Mouse (Mus musculus): Measurements from ENCODE around the gene Fzr1. TPM values are rescaled to one million over a fixed set of nuclear protein-coding genes. Genes with fewer than 3 reads are reported as not detected.
A peak's percentile ranks its signal among the peaks of the same experiment; 100 is the strongest.

The Fzr1 gene
- polyA plus RNA-seq, 1 experiment from 2014 or later: 139 TPM

DNA sequence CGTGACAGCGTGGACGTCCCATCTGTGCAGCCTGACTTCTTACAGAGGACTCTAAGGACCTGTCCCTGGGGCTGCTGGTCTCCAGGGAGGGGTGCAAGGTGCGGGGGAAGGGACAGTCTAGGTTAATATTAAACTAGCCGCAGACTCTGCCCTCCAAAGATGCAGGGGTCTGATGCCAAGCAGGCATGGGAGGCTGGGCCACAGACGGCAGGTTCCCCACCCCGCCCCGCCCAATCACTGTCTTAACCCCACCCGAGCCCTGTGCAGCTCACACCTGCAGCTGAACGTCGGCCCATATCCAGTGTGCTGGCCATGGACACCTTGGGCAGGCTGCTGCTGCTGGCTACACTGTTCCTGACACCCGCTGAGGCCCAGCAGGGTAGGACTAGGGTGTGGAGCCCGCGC, 14.5 kb upstream of the Fzr1 start, which contains the start of gene Smim24:
Smim24 (plus strand) TSS at position 271 of the 405 bp plus-strand sequence.
- 71% methylated on average over 14 of the region's 14 CpGs for WGBS
- H3K4me3 ChIP-seq: peak within 1 kb of the TSS; percentile 37
- peaks cover 48% of the 10 kb centered on the region for H3K4me1 ChIP-seq
- H3K9me3 ChIP-seq: no peaks in the 10 kb centered on the region
- H3K36me3 ChIP-seq (replicated peaks): peaks cover 25% of the 10 kb centered on the region
- H3K27ac ChIP-seq: peak within 1 kb of the TSS; percentile 72
- DNase-seq (ENCODE audit: extremely low spot score, low spot score): no peak
- peaks cover 26% of the 10 kb centered on the region for H3K27me3 ChIP-seq (ENCODE audit: poor library complexity, severe bottlenecking)

DNA sequence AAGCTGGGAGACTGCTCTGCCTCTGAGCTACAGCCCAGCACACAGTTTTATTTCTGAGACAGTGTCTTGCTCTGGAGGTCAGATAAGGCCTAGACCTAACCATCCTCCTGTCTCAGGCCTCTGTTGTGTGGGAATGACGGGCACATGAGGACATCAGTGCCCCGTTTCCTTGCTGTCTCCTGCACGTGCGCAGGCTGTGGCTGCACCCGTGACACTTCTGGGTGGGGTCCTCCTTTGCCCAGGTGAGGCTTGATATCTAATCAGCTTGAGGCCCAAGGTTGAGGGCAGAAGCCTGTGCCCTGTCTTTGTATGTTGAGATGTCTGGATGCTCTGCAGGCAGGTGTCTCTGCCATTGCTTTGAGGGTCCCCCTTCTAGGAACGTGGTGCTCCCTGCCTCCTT, 14.0 kb upstream of the Fzr1 start:
- Histone ChIP-seq H3K36me3 (replicated peaks) (peaks cover 30% of the 10 kb centered on the region), H3K9me3 (no peaks in the 10 kb centered on the region), H3K4me3 (0 out of 2 replicates have a peak overlapping the region, but pooled peaks have one; percentile 37), H3K27ac (no peak overlapping the region), H3K27me3 (ENCODE audit: poor library complexity, severe bottlenecking) (peaks cover 21% of the 10 kb centered on the region), H3K4me1 (peaks cover 46% of the 10 kb centered on the region)
- DNase-seq (ENCODE audit: extremely low spot score, low spot score): no peak
- 92% methylated on average over 6 of the region's 6 CpGs for WGBS

DNA sequence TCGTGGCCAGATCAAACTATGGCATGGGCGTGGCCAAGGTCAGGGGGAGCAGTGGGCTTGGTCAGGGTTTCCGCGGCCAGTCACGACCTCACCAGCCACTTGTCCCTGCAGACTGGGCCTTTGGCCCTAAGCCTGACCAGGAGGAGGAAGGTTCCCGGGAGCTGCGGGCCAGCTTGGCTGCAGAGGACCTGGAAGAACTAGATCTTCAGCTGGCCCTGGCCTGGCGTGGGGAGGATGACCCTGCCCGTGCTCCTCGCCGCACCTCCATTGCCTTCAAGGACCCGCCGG, 12.3 kb upstream of the Fzr1 start:
- no peak for DNase-seq (ENCODE audit: extremely low spot score, low spot score)
- no peaks in the 10 kb centered on the region for H3K9me3 ChIP-seq
- no peak overlapping the region for H3K27ac ChIP-seq
- H3K27me3 ChIP-seq (ENCODE audit: poor library complexity, severe bottlenecking): 0 out of 2 replicates have a peak, but pooled peaks cover 13% of the 10 kb centered on the region
- H3K4me3 ChIP-seq: no peak overlapping the region
- 91% methylated on average over 13 of the region's 13 CpGs for WGBS
- H3K4me1 ChIP-seq: peaks cover 41% of the 10 kb centered on the region
- peaks cover 47% of the 10 kb centered on the region for H3K36me3 ChIP-seq (replicated peaks)

DNA sequence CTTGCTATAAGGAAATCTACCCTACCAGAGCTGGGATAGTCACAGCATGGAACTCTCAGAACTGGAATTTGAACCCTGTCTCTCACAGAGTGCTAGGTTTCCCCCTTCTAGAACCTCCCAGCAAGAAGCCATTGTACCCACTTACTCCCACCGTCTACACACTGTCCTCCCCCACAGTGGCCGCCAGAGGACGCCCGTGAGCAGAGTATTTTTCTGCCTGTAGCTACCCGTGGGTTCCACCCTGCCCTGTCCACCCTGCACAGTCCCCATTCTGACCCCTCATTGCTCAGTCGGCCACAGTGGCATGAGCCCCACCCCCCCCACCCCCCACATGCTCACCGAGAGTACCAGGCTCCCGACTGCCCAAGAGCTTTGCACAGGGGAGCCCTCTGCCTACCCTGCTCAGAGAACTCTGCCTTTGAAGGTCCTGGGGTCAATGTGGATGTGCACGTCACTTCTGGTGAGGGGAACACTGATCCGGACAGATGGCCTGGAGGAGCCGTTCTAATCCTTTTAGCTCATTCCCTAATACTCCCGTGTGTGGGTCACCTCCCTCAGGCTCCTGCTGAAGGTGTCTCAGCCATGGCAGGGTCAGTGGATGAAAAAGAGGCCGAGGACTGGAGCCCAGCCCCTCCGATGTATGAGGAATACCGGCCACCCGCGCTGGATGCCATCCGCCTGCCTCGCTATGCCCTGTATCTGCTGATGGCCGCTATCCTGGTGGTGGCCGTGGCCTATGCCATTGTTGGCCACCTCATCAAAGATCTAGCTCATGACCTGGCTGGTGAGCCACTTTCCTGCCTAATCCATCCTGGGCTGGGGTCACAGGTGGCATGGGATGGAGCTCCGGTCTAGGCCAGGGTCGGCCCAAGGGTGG, 11.7 kb upstream of the Fzr1 start:
- H3K36me3 ChIP-seq (replicated peaks): peaks cover 48% of the 10 kb centered on the region
- 0 out of 2 replicates have a peak, but pooled peaks cover 13% of the 10 kb centered on the region for H3K27me3 ChIP-seq (ENCODE audit: poor library complexity, severe bottlenecking)
- no peaks in the 10 kb centered on the region for H3K9me3 ChIP-seq
- peak; percentile 72 for DNase-seq (ENCODE audit: extremely low spot score, low spot score)
- H3K27ac ChIP-seq: 0 out of 2 replicates have a peak overlapping the region, but pooled peaks have one; percentile 21
- H3K4me3 ChIP-seq: no peak overlapping the region
- H3K4me1 ChIP-seq: peaks cover 44% of the 10 kb centered on the region
- 59% methylated on average over 23 of the region's 23 CpGs for WGBS

DNA sequence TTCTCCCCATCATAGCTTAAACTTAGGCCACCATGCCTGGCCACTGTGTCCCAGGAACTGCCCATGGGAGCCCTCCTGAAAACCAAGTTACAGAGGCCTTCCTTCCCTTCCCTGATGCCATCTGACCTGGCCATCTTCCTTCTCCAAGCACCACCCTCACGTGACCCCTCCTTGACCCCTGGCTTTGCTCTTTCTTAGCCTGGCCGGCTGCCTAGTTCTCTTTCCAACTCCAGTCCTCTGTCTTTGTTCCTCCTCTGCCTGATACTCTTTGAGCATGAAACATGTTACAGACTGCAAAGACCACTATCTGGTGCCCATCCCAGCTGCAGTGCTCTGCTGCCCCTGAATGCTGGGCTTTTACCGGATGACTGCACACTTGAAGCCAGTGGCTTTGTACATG, 11.1 kb upstream of the Fzr1 start:
- H3K27me3 ChIP-seq (ENCODE audit: poor library complexity, severe bottlenecking): 0 out of 2 replicates have a peak, but pooled peaks cover 12% of the 10 kb centered on the region
- no peak overlapping the region for H3K4me3 ChIP-seq
- no peak for DNase-seq (ENCODE audit: extremely low spot score, low spot score)
- H3K27ac ChIP-seq: 0 out of 2 replicates have a peak overlapping the region, but pooled peaks have one; percentile 21
- H3K36me3 ChIP-seq (replicated peaks): peaks cover 48% of the 10 kb centered on the region
- H3K4me1 ChIP-seq: peaks cover 48% of the 10 kb centered on the region
- WGBS: 65% methylated on average over 3 of the region's 3 CpGs
- H3K9me3 ChIP-seq: no peaks in the 10 kb centered on the region

DNA sequence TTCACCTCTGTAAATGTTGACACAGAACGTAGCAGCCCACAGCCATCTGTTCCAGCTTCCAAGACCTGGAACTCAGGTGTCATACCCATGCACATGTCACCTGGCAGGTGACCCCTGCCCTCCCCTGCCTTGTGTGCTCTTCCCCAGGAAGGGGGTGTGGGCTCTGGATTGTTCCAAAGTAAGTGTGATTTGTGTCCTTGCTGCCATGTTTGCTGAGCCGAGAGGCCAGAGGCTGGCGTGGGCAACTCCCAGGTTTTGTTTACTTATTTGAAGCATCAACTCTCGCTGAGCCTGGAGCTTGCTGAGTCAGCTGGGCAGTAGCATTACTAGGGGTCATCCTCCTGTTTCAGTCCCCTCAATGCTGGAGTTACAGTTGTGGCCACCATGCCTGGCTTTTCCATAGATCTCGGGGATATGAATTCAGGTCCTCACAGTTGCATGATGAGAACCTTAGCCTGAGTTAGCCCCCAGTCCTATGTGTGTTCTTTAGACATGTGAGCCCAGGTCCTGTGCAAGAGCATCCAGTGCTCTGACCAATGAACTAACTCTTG, 10.3 kb upstream of the Fzr1 start, which contains the start of gene Gm48552:
Gm48552 (plus strand) TSS at position 501 of the 551 bp plus-strand sequence.
- Histone ChIP-seq H3K36me3 (replicated peaks) (peaks cover 48% of the 10 kb centered on the region), H3K27ac (0 out of 2 replicates have a peak within 1 kb of the TSS, but pooled peaks have one; percentile 21), H3K4me3 (0 out of 2 replicates have a peak within 1 kb of the TSS, but pooled peaks have one; percentile 13), H3K27me3 (ENCODE audit: poor library complexity, severe bottlenecking) (0 out of 2 replicates have a peak, but pooled peaks cover 6% of the 10 kb centered on the region), H3K4me1 (peaks cover 42% of the 10 kb centered on the region), H3K9me3 (no peaks in the 10 kb centered on the region)
- 91% methylated on average over 5 of the region's 5 CpGs for WGBS
- no peak for DNase-seq (ENCODE audit: extremely low spot score, low spot score)

GRCm38 (mm10) chr10:81387716-81388115, 9.4 kb upstream of the Fzr1 start:
- 0 out of 2 replicates have a peak overlapping the region, but pooled peaks have one; percentile 13 for H3K4me3 ChIP-seq

DNA sequence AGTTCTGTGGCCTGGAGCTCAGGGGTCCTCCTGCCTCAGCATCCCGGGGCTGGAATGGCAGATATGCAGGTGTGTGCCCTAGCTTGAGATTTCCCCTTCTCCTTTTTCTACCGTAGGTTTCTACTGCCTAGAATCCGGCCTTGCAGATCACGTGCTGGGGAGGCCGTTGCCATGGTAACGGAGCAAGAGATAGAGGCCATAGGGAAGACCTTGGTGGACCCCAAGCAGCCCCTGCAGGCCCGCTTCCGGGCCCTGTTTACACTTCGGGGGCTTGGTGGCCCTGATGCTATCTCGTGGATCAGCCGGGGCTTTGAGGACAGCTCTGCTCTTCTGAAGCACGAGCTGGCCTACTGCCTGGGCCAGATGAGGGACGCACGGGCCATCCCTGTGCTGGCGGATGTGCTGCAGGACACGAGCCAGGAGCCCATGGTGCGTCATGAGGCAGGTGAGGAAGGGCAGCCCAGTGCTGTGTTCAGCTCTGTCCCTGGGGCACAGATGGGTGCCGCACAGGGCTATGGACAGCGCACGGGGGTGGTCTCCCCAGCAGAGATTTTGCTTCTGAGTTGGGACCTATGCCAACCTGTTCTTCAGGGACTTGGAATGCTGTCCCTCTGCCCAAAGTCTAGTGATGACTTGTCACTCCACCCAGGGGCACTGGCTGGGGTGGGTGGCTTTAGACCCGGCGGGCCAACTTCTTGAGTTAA, 7.4 kb upstream of the Fzr1 start:
- Histone ChIP-seq H3K27me3 (ENCODE audit: poor library complexity, severe bottlenecking) (no peaks in the 10 kb centered on the region), H3K4me1 (peaks cover 29% of the 10 kb centered on the region), H3K9me3 (no peaks in the 10 kb centered on the region), H3K27ac (no peak overlapping the region), H3K36me3 (replicated peaks) (peaks cover 44% of the 10 kb centered on the region), H3K4me3 (peak overlapping the region; percentile 87)
- no peak for DNase-seq (ENCODE audit: extremely low spot score, low spot score)
- WGBS: 89% methylated on average over 22 of the region's 22 CpGs

More at GRCm38 (mm10) chr10:81387716-81388115, 9.4 kb upstream of the Fzr1 start:
- H3K36me3 ChIP-seq (replicated peaks): peaks cover 48% of the 10 kb centered on the region
- no peaks in the 10 kb centered on the region for H3K9me3 ChIP-seq
- 0 out of 2 replicates have a peak, but pooled peaks cover 3% of the 10 kb centered on the region for H3K27me3 ChIP-seq (ENCODE audit: poor library complexity, severe bottlenecking)
- peaks cover 34% of the 10 kb centered on the region for H3K4me1 ChIP-seq
- no peak overlapping the region for H3K27ac ChIP-seq
- DNase-seq (ENCODE audit: extremely low spot score, low spot score): no peak
- WGBS: 95% methylated on average over 20 of the region's 20 CpGs

- Histone ChIP-seq H3K27me3 (ENCODE audit: poor library complexity, severe bottlenecking) (no peaks in the 10 kb centered on the region), H3K4me1 (peaks cover 23% of the 10 kb centered on the region), H3K9me3 (no peaks in the 10 kb centered on the region), H3K36me3 (replicated peaks) (peaks cover 40% of the 10 kb centered on the region), H3K4me3 (peak overlapping the region; percentile 87), H3K27ac (peak overlapping the region; percentile 88)
- under 1% methylated on average over 19 of the region's 19 CpGs for WGBS
- DNase-seq (ENCODE audit: extremely low spot score, low spot score): no peak
Observed at GRCm38 (mm10) chr10:81384605-81384982, 6.3 kb upstream of the Fzr1 start.

DNA sequence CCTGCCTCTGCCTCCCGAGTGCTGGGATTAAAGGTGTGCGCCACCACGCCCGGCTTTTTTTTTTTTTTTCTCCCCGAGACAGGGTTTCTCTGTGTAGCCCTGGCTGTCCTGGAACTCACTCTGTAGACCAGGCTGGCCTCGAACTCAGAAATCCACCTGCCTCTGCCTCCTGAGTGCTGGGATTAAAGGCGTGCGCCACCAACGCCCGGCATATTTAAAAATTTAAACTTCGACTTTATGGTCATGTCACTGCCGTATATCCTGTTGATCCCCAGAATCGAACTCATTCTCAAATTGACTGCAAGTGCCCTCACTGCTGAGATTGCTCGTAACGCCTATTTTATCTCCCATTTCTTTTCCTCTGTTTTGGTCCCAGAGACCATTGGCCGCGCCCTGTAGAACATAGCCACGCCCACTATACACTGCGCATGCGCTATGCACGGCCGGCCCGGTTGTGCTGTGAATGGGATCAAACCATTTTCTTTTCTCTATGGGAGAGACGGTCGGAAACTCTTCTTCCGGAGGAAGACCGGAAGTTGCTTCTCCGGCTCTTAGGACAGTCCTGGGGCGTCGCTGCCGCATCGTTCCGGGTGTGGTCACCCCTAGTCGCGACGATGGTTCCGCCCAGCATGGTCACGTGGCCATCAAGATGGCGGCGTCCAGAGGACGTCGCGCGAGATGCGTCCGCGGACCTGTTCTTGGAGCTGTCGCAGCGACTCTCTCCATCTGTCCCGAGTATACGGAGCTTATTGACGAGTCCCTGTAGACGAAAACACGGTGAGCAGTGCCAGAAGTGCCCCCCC, 5.7 kb upstream of the Fzr1 start, which contains the start of the genes Dohh and Gm48551:
Dohh (plus strand) TSS at position 627 of the 803 bp plus-strand sequence.
Gm48551 (plus strand) TSS at position 665 of the 803 bp plus-strand sequence.
- H3K27me3 ChIP-seq (ENCODE audit: poor library complexity, severe bottlenecking): no peaks in the 10 kb centered on the region
- WGBS: 10% methylated on average over 54 of the region's 54 CpGs
- peak within 1 kb of the TSS; percentile 88 for H3K27ac ChIP-seq
- H3K9me3 ChIP-seq: no peaks in the 10 kb centered on the region
- peak within 1 kb of the TSS; percentile 87 for H3K4me3 ChIP-seq
- H3K4me1 ChIP-seq: peaks cover 21% of the 10 kb centered on the region
- peak; percentile 98 for DNase-seq (ENCODE audit: extremely low spot score, low spot score)
- peaks cover 35% of the 10 kb centered on the region for H3K36me3 ChIP-seq (replicated peaks)

GRCm38 (mm10) chr10:81382039-81382438, 3.7 kb upstream of the Fzr1 start:
- Histone ChIP-seq H3K27ac (no peak overlapping the region), H3K4me1 (peaks cover 29% of the 10 kb centered on the region), H3K27me3 (ENCODE audit: poor library complexity, severe bottlenecking) (no peaks in the 10 kb centered on the region), H3K36me3 (replicated peaks) (peaks cover 16% of the 10 kb centered on the region), H3K9me3 (no peaks in the 10 kb centered on the region), H3K4me3 (no peak overlapping the region)
- no peak for DNase-seq (ENCODE audit: extremely low spot score, low spot score)
- WGBS: 87% methylated on average over 5 of the region's 5 CpGs

Data from forebrain, embryonic 10.5 days (tissue).